Mouse (Mus musculus) heart, postnatal 0 days (tissue): ENCODE measurements around the gene Clybl.

Source experiments
- CTCF ChIP-seq: IDR thresholded peaks from 2 replicates; pipeline ENCODE4 v1.5.1; 2016; ENCODE audit warnings: antibody characterized with exemption, control low read depth, low read depth
- EP300 ChIP-seq: IDR thresholded peaks from 2 replicates; pipeline ENCODE4 v1.6.1; 2016; ENCODE audit warnings: antibody characterized with exemption, low read depth

DNA sequence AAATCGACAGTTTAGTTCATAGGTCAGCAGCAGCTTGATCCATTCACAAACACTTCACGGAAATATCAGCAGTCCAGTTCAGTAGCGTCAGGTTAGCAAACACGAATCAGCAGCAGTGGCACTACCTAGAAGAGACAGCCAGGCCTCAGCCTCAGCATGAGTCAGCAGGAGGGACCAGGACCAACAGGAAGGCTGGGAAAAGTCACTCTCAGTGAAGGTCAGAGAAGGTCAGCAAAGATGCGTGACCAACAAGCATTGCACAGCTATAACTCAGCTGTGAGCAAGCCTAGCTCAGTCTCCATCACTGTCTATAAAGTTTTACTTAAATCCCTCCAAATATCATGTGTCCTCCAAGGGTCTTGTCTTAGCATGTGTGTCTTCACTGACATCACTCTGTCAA, 27.7 kb downstream of the Clybl start:
- TF ChIP-seq CTCF (no peak), EP300 (no peak)
